Mouse (Mus musculus) forebrain, postnatal 0 days (tissue): ENCODE measurements at regions not wholly inside any gene's neighbourhood (a gene's known extent, or its start where the extent isn't known, plus 50 kb on each side); places are given as distances from the start of the nearest gene placed in this dataset.

ENCODE experiments used
- ATAC-seq: fragments of 200-750 bp; cut with Nextera tagmentation; 2 replicates; pipeline ENCODE4 v1.8.0; 2017; ENCODE audit warnings: mild to moderate bottlenecking, moderate library complexity
- DNase-seq: peaks from one replicate; pipeline ENCODE4 v3.0.0-alpha.2; 2015
- H3K27ac ChIP-seq: fragments of 300-500 bp; sonication (generic); 2 replicates; pipeline ENCODE4 v1.5.1; 2014; ENCODE audit warnings: low read depth, mild to moderate bottlenecking, antibody characterized with exemption, low read length, moderate library complexity, mixed read lengths
- H3K27me3 ChIP-seq: fragments of 300-500 bp; sonication (generic); 2 replicates; pipeline ENCODE4 v1.6.1; 2014; ENCODE audit warnings: mild to moderate bottlenecking, low read length, mixed read lengths; ENCODE audit not compliant: insufficient read depth
- H3K36me3 ChIP-seq: fragments of 300-500 bp; sonication (generic); 2 replicates; pipeline ENCODE4 v1.6.1; 2014; ENCODE audit warnings: mild to moderate bottlenecking, moderate library complexity; ENCODE audit not compliant: insufficient read depth
- H3K4me1 ChIP-seq: fragments of 300-500 bp; sonication (generic); 2 replicates; pipeline ENCODE4 v1.6.1; 2014; ENCODE audit warnings: antibody characterized with exemption; ENCODE audit not compliant: insufficient read depth
- H3K4me2 ChIP-seq: fragments of 300-500 bp; sonication (generic); 2 replicates; pipeline ENCODE4 v1.6.1; 2014; ENCODE audit warnings: low read depth, mild to moderate bottlenecking, moderate library complexity
- H3K4me3 ChIP-seq: fragments of 300-500 bp; sonication (generic); 2 replicates; pipeline ENCODE4 v1.5.1; 2014; ENCODE audit warnings: low read depth, low read length, mixed read lengths
- H3K9ac ChIP-seq: fragments of 300-500 bp; sonication (generic); 2 replicates; pipeline ENCODE4 v1.6.1; 2014; ENCODE audit warnings: mild to moderate bottlenecking
- H3K9me3 ChIP-seq: fragments of 300-500 bp; sonication (generic); 2 replicates; pipeline ENCODE4 v1.6.1; 2016; ENCODE audit warnings: low read length
- CTCF ChIP-seq: sonication (generic); IDR thresholded peaks from 2 replicates; pipeline ENCODE4 v1.5.1; 2016; ENCODE audit warnings: antibody characterized with exemption, control low read depth, low read depth
- WGBS: fragments of 180-500 bp; shearing (Covaris S2); extraction: QIAGEN DNeasy Blood & Tissue Kit; methylation state at CpG from one replicate; pipeline ENCODE4 v1.1.7; 2014; 5-methylcytosine and 5-hydroxymethylcytosine counted together

- WGBS, result 52% methylated on average over 2 of the region's 2 CpGs
- Histone ChIP-seq H3K4me1 (peaks cover 20% of the 10 kb centered on the region; the same call in 1 of the 2 replicates), H3K27ac (peak overlapping the region; percentile 67), H3K4me3 (no peak overlapping the region), H3K36me3 (no peaks in the 10 kb centered on the region), H3K4me2 (no peak overlapping the region), H3K27me3 (no peaks in the 10 kb centered on the region), H3K9me3 (no peaks in the 10 kb centered on the region), H3K9ac (no peak overlapping the region)
- ATAC-seq (peak; percentile 77), DNase-seq (no peak)
- TF ChIP-seq CTCF, result no peak
These were observed 94.9 kb upstream of the Bmper start for GRCm38 (mm10) chr9:23128018-23128369.

DNA sequence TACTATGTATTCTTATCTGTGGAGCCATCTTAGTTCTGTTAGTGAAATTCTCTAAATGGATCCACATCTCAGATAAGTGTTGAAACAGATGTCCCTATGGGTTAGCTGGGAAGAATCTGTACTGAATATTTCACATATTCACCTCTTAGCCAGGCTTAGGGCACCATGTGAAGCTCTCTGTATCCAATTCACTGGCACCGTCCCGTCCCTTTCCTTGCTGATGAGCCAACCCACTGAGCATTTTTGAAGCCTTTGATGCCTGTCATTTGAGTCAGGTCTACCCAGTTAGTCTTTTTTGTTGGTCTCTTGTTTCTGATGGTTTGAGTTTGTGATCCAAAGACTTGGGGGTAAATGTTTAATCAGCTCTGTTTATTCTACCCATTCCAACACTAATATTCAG lies 88.9 kb upstream of the Bmper start:
- DNase-seq, result no peak

GRCm38 (mm10) chr9:23134421-23135118 lies 88.3 kb upstream of the Bmper start:
- H3K27me3 ChIP-seq, result no peaks in the 10 kb centered on the region
- peaks cover under 1% of the 10 kb centered on the region; the same call in 1 of the 2 replicates for H3K4me1 ChIP-seq
- 75% methylated on average over 12 of the region's 12 CpGs for WGBS
- DNase-seq, result no peak
- ATAC-seq, result no peak
- H3K27ac ChIP-seq, result no peak overlapping the region
- no peak for TF ChIP-seq CTCF
- no peak overlapping the region for H3K4me2 ChIP-seq
- H3K9ac ChIP-seq, result no peak overlapping the region
- H3K4me3 ChIP-seq, result no peak overlapping the region
- H3K9me3 ChIP-seq, result no peaks in the 10 kb centered on the region
- no peaks in the 10 kb centered on the region for H3K36me3 ChIP-seq

More for the DNA sequence above, 88.9 kb upstream of the Bmper start:
- Histone ChIP-seq H3K27ac (no peak overlapping the region), H3K4me1 (no peaks in the 10 kb centered on the region), H3K36me3 (no peaks in the 10 kb centered on the region), H3K9me3 (no peaks in the 10 kb centered on the region), H3K9ac (no peak overlapping the region), H3K4me3 (no peak overlapping the region), H3K27me3 (no peaks in the 10 kb centered on the region), H3K4me2 (no peak overlapping the region)
- WGBS, result 91% methylated on average over 2 of the region's 2 CpGs
- ATAC-seq, result no peak
- no peak for TF ChIP-seq CTCF

DNA sequence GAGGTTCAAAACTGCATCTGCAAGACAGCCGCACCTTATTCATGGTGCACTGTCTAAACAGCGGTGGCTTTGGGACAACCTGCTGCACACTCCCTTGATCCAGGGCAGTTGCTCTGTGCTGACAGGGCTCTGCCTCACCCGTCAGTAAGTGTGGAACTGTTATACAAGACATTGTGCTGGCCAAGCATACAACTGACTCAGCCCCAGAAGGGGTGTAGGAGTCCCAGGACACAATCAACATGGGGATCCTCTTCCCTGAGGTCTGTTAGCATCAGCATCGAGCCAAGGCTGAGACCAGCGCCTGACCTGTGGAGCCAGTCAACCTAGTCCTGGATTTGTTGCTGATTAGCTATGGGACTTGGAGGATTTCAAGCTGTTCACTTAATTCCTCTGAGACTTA lies 86.4 kb upstream of the Bmper start:
- Histone ChIP-seq H3K27ac (no peak overlapping the region), H3K4me3 (no peak overlapping the region), H3K36me3 (no peaks in the 10 kb centered on the region), H3K9ac (no peak overlapping the region), H3K27me3 (no peaks in the 10 kb centered on the region), H3K4me2 (no peak overlapping the region), H3K9me3 (no peaks in the 10 kb centered on the region), H3K4me1 (peaks cover 4% of the 10 kb centered on the region; the same call in 1 of the 2 replicates)
- DNase-seq (no peak), ATAC-seq (no peak)
- TF ChIP-seq CTCF, result no peak
- 87% methylated on average over 5 of the region's 5 CpGs for WGBS

- H3K4me2 ChIP-seq, result no peak overlapping the region
- ATAC-seq, result no peak
- H3K9me3 ChIP-seq, result no peaks in the 10 kb centered on the region
- H3K9ac ChIP-seq, result no peak overlapping the region
- WGBS, result 75% methylated on average over 5 of the region's 5 CpGs
- DNase-seq, result no peak
- H3K36me3 ChIP-seq, result no peaks in the 10 kb centered on the region
- no peak overlapping the region for H3K27ac ChIP-seq
- no peak for TF ChIP-seq CTCF
- H3K27me3 ChIP-seq, result no peaks in the 10 kb centered on the region
- H3K4me3 ChIP-seq, result no peak overlapping the region
- H3K4me1 ChIP-seq, result peaks cover 4% of the 10 kb centered on the region; the same call in 1 of the 2 replicates
These were observed 85.1 kb upstream of the Bmper start for GRCm38 (mm10) chr9:23137682-23138210.

GRCm38 (mm10) chr9:23139580-23140162 lies 83.2 kb upstream of the Bmper start:
- ATAC-seq (peak; percentile 25; the same call in 1 of the 2 replicates), DNase-seq (peak; percentile 20)
- Histone ChIP-seq H3K27ac (no peak overlapping the region), H3K36me3 (no peaks in the 10 kb centered on the region), H3K4me2 (no peak overlapping the region), H3K9ac (no peak overlapping the region), H3K4me3 (no peak overlapping the region), H3K4me1 (peaks cover 4% of the 10 kb centered on the region; the same call in 1 of the 2 replicates), H3K27me3 (no peaks in the 10 kb centered on the region), H3K9me3 (no peaks in the 10 kb centered on the region)
- WGBS, result 23% methylated on average over 4 of the region's 4 CpGs
- TF ChIP-seq CTCF, result no peak

DNA sequence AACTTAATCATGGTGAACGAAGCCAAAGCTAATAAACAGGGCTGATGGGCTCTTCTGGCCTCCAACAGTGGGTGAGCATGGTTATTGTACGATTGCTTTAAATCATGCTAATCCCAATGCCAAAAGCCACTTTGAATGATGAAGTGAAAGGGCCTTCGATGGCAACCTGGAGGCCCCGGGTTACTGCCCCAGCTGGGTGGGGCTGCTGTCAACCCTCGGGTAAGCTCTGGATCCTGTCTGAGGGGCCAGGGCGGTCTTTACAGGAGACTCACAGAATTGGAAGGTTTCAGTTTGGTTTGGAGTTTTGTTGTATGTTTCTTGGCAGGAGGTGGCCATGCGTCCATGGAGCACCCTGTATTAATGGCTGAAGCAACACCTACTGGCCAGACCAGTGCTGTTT lies 78.6 kb upstream of the Bmper start:
- 82% methylated on average over 7 of the region's 7 CpGs for WGBS
- Histone ChIP-seq H3K27ac (no peak overlapping the region), H3K4me3 (no peak overlapping the region), H3K9ac (no peak overlapping the region), H3K36me3 (no peaks in the 10 kb centered on the region), H3K9me3 (no peaks in the 10 kb centered on the region), H3K27me3 (no peaks in the 10 kb centered on the region), H3K4me2 (no peak overlapping the region), H3K4me1 (peaks cover 4% of the 10 kb centered on the region; the same call in 1 of the 2 replicates)
- ATAC-seq (no peak), DNase-seq (no peak)
- no peak for TF ChIP-seq CTCF
